Mouse (Mus musculus) mouse trophoblast stem cell (cell line): ENCODE measurements around the gene Agtrap.

ENCODE experiments used
- in situ Hi-C, 2 experiments: fragments of 300-500 bp; cut with MseI, MboI; formaldehyde crosslinking; loops; 2 replicates in 1 of 2; 3 replicates in 1 of 2; pipeline ENCODE4 v1.15.1; 2025

Agtrap gene

GRCm38 (mm10) chr4:148107621-148108291 lies 19.9 kb upstream of the Agtrap start:
- in situ Hi-C loops = no loop called here

GRCm38 (mm10) chr4:148104146-148104545 lies 16.3 kb upstream of the Agtrap start:
- in situ Hi-C loops = no loop called here

- in situ Hi-C loops = no loop called here
Measured at GRCm38 (mm10) chr4:148101801-148102527, 14.1 kb upstream of the Agtrap start.

- in situ Hi-C loops = no loop called here
Measured at GRCm38 (mm10) chr4:148098666-148099065, 10.8 kb upstream of the Agtrap start.

- in situ Hi-C loops = no loop called here
Measured at GRCm38 (mm10) chr4:148097936-148098335, 10.1 kb upstream of the Agtrap start.

GRCm38 (mm10) chr4:148095081-148095480 lies 7.2 kb upstream of the Agtrap start:
- in situ Hi-C loops = no loop called here

- in situ Hi-C loops = no loop called here
Measured at GRCm38 (mm10) chr4:148094161-148094560, 6.3 kb upstream of the Agtrap start.

GRCm38 (mm10) chr4:148092551-148093271 lies 4.9 kb upstream of the Agtrap start:
- in situ Hi-C loops = no loop called here

GRCm38 (mm10) chr4:148091181-148091580 lies 3.4 kb upstream of the Agtrap start:
- in situ Hi-C loops = no loop called here

GRCm38 (mm10) chr4:148089166-148089565 lies 1.3 kb upstream of the Agtrap start:
- in situ Hi-C loops = no loop called here

- in situ Hi-C loops = no loop called here
Measured at GRCm38 (mm10) chr4:148087091-148087906, 532 bp downstream of the Agtrap start.

- in situ Hi-C loops = no loop called here
Measured at GRCm38 (mm10) chr4:148085907-148086305, 1.9 kb downstream of the Agtrap start.

GRCm38 (mm10) chr4:148085131-148085906 lies 2.5 kb downstream of the Agtrap start:
- in situ Hi-C loops = no loop called here

- in situ Hi-C loops = no loop called here
Measured at GRCm38 (mm10) chr4:148084261-148084714, 3.5 kb downstream of the Agtrap start.

- in situ Hi-C loops = no loop called here
Measured at GRCm38 (mm10) chr4:148083176-148083899, 4.5 kb downstream of the Agtrap start.

GRCm38 (mm10) chr4:148082257-148083044 lies 5.4 kb downstream of the Agtrap start:
- in situ Hi-C loops = no loop called here

GRCm38 (mm10) chr4:148081201-148081600 lies 6.6 kb downstream of the Agtrap start:
- in situ Hi-C loops = no loop called here

GRCm38 (mm10) chr4:148080597-148080973 lies 7.2 kb downstream of the Agtrap start:
- in situ Hi-C loops = no loop called here

- in situ Hi-C loops = no loop called here
Measured at GRCm38 (mm10) chr4:148079944-148080596, 7.8 kb downstream of the Agtrap start.
